Mouse (Mus musculus) neural tube, embryonic 13.5 days (tissue): Measurements from ENCODE around the gene Fam171a2. TPM values are rescaled to one million over a fixed set of nuclear protein-coding genes. Genes with fewer than 3 reads are reported as not detected.
"Not testable (repeated sequence)": the region's sequence is repeated elsewhere in the genome, so short reads cannot be mapped to it uniquely, and the experiment has no call there.

Experiments used
- ATAC-seq: fragments of 200-750 bp; cut with Nextera tagmentation; 2 replicates; pipeline ENCODE4 v1.8.0; 2017; ENCODE audit warnings: low read depth, mild to moderate bottlenecking, moderate TSS enrichment, moderate library complexity
- H3K27ac ChIP-seq: fragments of 300-500 bp; sonication (generic); replicated peaks from 2 replicates; pipeline ENCODE4 v1.5.1; 2015; ENCODE audit warnings: moderate library complexity, mild to moderate bottlenecking, inconsistent platforms
- H3K27me3 ChIP-seq: fragments of 300-500 bp; sonication (generic); 2 replicates; pipeline ENCODE4 v1.6.1; 2015; ENCODE audit warnings: mild to moderate bottlenecking, inconsistent platforms
- H3K36me3 ChIP-seq: fragments of 300-500 bp; sonication (generic); 2 replicates; pipeline ENCODE4 v1.6.1; 2015; ENCODE audit warnings: mild to moderate bottlenecking, inconsistent platforms
- H3K4me1 ChIP-seq: fragments of 300-500 bp; sonication (generic); replicated peaks from 2 replicates; pipeline ENCODE4 v1.6.1; 2015; ENCODE audit warnings: inconsistent platforms
- H3K4me2 ChIP-seq: fragments of 300-500 bp; sonication (generic); 2 replicates; pipeline ENCODE4 v1.6.1; 2015; ENCODE audit warnings: inconsistent platforms, mild to moderate bottlenecking, moderate library complexity
- H3K4me3 ChIP-seq: fragments of 300-500 bp; sonication (generic); 2 replicates; pipeline ENCODE4 v1.5.1; 2015; ENCODE audit warnings: mild to moderate bottlenecking, inconsistent platforms
- H3K9ac ChIP-seq: fragments of 300-500 bp; sonication (generic); 2 replicates; pipeline ENCODE4 v1.6.1; 2015; ENCODE audit warnings: moderate library complexity, mild to moderate bottlenecking, inconsistent platforms
- H3K9me3 ChIP-seq: fragments of 300-500 bp; sonication (generic); 2 replicates; pipeline ENCODE4 v1.6.1; 2016; ENCODE audit warnings: inconsistent platforms
- WGBS: fragments of 180-500 bp; shearing (Covaris S2); methylation state at CpG from one replicate; pipeline ENCODE4 v1.1.7; 2015; 5-methylcytosine and 5-hydroxymethylcytosine counted together
- polyA plus RNA-seq: library from polyadenylated mRNA; unstranded; fragments of >200 nt; fragmentation: Nextera tagmentation; extraction: Ambion mirVana; gene quantifications from 2 replicates; pipeline ENCODE4 v1.2.1, GENCODE M21; 2015

Gene Fam171a2
- polyA plus RNA-seq, 1 experiment from 2014 or later, result 21.6 TPM

GRCm38 (mm10) chr11:102411704-102412103 is 35.8 kb downstream of the Fam171a2 start:
- WGBS, result 9% methylated on average over 11 of the region's 11 CpGs

DNA sequence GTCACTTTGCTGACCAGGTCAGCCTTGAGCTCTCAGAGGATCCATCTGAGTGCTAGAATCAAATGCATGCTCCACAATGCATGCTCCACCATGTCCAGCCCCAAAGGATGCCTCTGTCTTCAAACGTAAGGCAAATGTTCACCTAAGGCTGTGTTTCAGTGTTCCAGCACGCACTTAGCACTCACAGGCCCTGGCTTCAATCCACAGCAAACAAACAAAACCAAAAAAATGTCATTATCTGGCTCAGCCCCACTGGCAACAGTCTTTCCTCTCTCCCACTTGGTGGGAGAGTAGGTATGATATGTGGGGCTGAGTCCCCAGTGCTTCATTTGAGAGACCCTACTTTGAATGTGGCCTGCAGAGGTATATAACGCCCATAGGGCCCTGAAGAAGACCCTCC is 36.4 kb downstream of the Fam171a2 start:
- peaks cover 26% of the 10 kb centered on the region for H3K4me1 ChIP-seq
- no peak overlapping the region for H3K9ac ChIP-seq
- H3K4me3 ChIP-seq, result no peak overlapping the region
- H3K27me3 ChIP-seq, result no peaks in the 10 kb centered on the region
- no peaks in the 10 kb centered on the region for H3K36me3 ChIP-seq
- no peak for ATAC-seq
- no peaks in the 10 kb centered on the region for H3K9me3 ChIP-seq
- H3K4me2 ChIP-seq, result no peak overlapping the region
- WGBS, result 84% methylated on average over 3 of the region's 3 CpGs
- no peak overlapping the region for H3K27ac ChIP-seq

More at GRCm38 (mm10) chr11:102411704-102412103, 35.8 kb downstream of the Fam171a2 start:
- Histone ChIP-seq H3K27me3 (no peaks in the 10 kb centered on the region), H3K4me2 (no peak overlapping the region), H3K9me3 (no peaks in the 10 kb centered on the region), H3K9ac (no peak overlapping the region), H3K4me3 (no peak overlapping the region), H3K36me3 (no peaks in the 10 kb centered on the region), H3K4me1 (peaks cover 20% of the 10 kb centered on the region), H3K27ac (no peak overlapping the region)
- ATAC-seq, result no peak

GRCm38 (mm10) chr11:102410345-102410744 is 37.1 kb downstream of the Fam171a2 start:
- 95% methylated on average over 3 of the region's 3 CpGs for WGBS
- peaks cover 33% of the 10 kb centered on the region for H3K4me1 ChIP-seq
- H3K4me2 ChIP-seq, ATAC-seq, H3K36me3 ChIP-seq, H3K27ac ChIP-seq, H3K9ac ChIP-seq, H3K4me3 ChIP-seq, H3K27me3 ChIP-seq, H3K9me3 ChIP-seq: not testable (repeated sequence)

GRCm38 (mm10) chr11:102409795-102410330 is 37.6 kb downstream of the Fam171a2 start:
- H3K4me1 ChIP-seq, result peaks cover 38% of the 10 kb centered on the region
- no peaks in the 10 kb centered on the region for H3K9me3 ChIP-seq
- WGBS, result 91% methylated on average over 3 of the region's 3 CpGs
- no peak overlapping the region for H3K4me3 ChIP-seq
- ATAC-seq, result no peak
- H3K9ac ChIP-seq, result no peak overlapping the region
- H3K27ac ChIP-seq, result no peak overlapping the region
- no peaks in the 10 kb centered on the region for H3K27me3 ChIP-seq
- no peak overlapping the region for H3K4me2 ChIP-seq
- peaks cover under 1% of the 10 kb centered on the region; the same call in 1 of the 2 replicates for H3K36me3 ChIP-seq

- Histone ChIP-seq H3K27ac (peak overlapping the region; percentile 70), H3K9me3 (no peaks in the 10 kb centered on the region), H3K4me2 (peak overlapping the region; percentile 95), H3K9ac (0 out of 2 replicates have a peak overlapping the region, but pooled peaks have one; percentile 38), H3K4me3 (peak overlapping the region; percentile 85), H3K4me1 (peaks cover 45% of the 10 kb centered on the region), H3K27me3 (no peaks in the 10 kb centered on the region), H3K36me3 (peaks cover 8% of the 10 kb centered on the region)
- no peak for ATAC-seq
- 40% methylated on average over 15 of the region's 15 CpGs for WGBS
Measured at GRCm38 (mm10) chr11:102408888-102409794, 38.3 kb downstream of the Fam171a2 start.

DNA sequence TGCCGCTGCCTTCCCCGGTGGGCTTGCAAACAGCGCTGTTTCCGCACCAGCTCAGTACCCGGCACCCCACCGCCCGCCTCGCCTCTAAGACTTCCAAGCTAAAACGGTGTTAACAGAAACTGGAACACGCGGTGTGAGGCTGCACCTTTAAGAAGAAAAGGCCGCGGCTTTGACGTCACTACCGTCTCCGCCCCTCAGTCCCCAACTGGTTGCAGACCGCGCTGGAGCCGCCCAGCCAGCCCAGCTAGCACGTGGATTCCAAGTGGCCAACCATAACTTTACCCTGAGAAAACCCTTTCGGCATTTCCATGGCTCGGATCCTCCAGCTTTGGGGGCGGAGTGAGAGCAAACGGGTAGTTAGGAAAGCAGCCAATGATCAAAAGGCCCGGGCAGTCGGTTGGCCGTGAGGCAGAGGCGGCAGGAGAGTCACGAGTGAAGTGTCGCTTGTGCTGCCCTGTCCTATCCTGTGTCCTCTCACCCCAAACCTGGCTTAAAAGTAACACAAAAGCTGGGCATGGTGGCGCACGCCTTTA is 39.1 kb downstream of the Fam171a2 start:
- Histone ChIP-seq H3K36me3 (peaks cover 15% of the 10 kb centered on the region), H3K4me3 (peak overlapping the region; percentile 85), H3K27ac (peak overlapping the region; percentile 83), H3K9me3 (no peaks in the 10 kb centered on the region), H3K4me1 (peaks cover 46% of the 10 kb centered on the region), H3K9ac (peak overlapping the region; percentile 91), H3K4me2 (peak overlapping the region; percentile 95), H3K27me3 (no peaks in the 10 kb centered on the region)
- WGBS, result under 1% methylated on average over 32 of the region's 32 CpGs
- ATAC-seq, result peak; percentile 92

GRCm38 (mm10) chr11:102407834-102408215 is 39.7 kb downstream of the Fam171a2 start, which contains the start of gene Slc25a39:
Gene Slc25a39 (minus strand): TSS chr11:102407946.
- Histone ChIP-seq H3K4me2 (peak within 1 kb of the TSS; percentile 95), H3K9me3 (no peaks in the 10 kb centered on the region), H3K4me1 (peaks cover 46% of the 10 kb centered on the region), H3K9ac (peak within 1 kb of the TSS; percentile 91), H3K36me3 (peaks cover 21% of the 10 kb centered on the region), H3K27ac (peak within 1 kb of the TSS; percentile 90), H3K27me3 (no peaks in the 10 kb centered on the region), H3K4me3 (peak within 1 kb of the TSS; percentile 85)
- ATAC-seq, result no peak
- 2% methylated on average over 19 of the region's 19 CpGs for WGBS

- peak overlapping the region; percentile 95 for H3K4me2 ChIP-seq
- WGBS, result under 1% methylated on average over 85 of the region's 85 CpGs
- no peaks in the 10 kb centered on the region for H3K9me3 ChIP-seq
- peaks cover 51% of the 10 kb centered on the region for H3K4me1 ChIP-seq
- peaks cover 28% of the 10 kb centered on the region for H3K36me3 ChIP-seq
- peak overlapping the region; percentile 85 for H3K4me3 ChIP-seq
- peak overlapping the region; percentile 90 for H3K27ac ChIP-seq
- H3K27me3 ChIP-seq, result no peaks in the 10 kb centered on the region
- H3K9ac ChIP-seq, result peak overlapping the region; percentile 91
- peak; percentile 56 for ATAC-seq
Measured at GRCm38 (mm10) chr11:102406900-102407833, 40.3 kb downstream of the Fam171a2 start.

DNA sequence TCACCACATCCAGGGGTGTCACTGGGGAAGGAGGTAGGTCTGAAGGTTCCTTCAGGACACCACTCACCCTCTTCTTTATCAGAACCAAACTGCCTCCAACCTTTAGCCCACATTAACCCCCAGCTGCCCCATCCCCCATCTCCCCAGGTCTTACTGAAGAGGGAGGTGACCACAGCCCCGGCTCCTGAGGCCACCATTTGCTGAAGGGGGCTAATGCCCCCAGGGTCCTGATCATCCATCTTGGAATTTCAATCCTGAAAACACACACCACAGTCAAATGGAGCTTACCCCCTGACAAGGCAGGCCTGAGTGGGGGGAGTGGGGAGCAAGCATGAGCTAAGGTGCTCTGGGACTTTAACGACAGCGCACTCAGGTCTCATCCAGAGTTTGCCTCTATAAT is 41.1 kb downstream of the Fam171a2 start:
- 9% methylated on average over 3 of the region's 3 CpGs for WGBS
- H3K4me3 ChIP-seq, result peak overlapping the region; percentile 85
- H3K27ac ChIP-seq, result peak overlapping the region; percentile 90
- H3K4me1 ChIP-seq, result peaks cover 57% of the 10 kb centered on the region
- H3K27me3 ChIP-seq, result no peaks in the 10 kb centered on the region
- H3K9me3 ChIP-seq, result no peaks in the 10 kb centered on the region
- no peak for ATAC-seq
- H3K4me2 ChIP-seq, result peak overlapping the region; percentile 95
- peak overlapping the region; percentile 91 for H3K9ac ChIP-seq
- peaks cover 35% of the 10 kb centered on the region for H3K36me3 ChIP-seq

DNA sequence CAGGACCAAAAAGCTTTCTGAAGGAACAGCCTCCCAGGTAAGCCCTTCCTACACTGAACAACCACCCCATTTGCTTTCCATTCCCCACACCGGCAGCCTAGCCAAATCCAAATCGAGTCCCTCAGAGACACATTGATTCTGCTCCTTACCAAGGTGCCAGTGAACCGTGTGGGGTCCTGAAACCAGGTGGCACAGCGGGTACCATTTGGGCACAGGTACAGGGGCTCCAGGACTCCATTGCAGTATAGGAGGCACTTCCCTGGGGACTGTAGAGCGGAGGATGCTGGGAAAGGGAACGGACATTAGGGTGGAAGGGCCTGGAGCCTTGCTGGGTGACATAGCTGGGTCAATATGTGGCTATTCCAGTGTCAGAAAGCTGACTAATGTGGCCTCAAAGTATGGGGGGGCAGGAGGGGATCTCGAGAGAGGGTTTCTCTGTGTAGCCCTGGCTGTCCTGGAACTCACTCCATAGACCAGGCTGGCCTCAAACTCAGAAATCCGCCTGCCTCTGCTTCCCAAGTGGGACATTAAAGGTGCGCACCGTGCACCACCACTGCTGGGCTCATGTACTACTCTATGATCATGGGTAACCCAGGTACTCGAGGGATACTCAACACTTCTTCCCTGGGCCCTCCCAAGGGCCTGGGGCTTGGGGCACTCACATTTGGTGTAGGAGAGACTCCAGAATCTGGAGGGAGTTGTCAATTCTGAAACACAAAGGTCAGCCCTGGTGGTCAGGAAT is 41.8 kb downstream of the Fam171a2 start:
- Histone ChIP-seq H3K36me3 (peaks cover 42% of the 10 kb centered on the region), H3K27ac (no peak overlapping the region), H3K9me3 (no peaks in the 10 kb centered on the region), H3K27me3 (peaks cover 3% of the 10 kb centered on the region; the same call in 1 of the 2 replicates), H3K9ac (peak overlapping the region; percentile 91), H3K4me3 (peak overlapping the region; percentile 85), H3K4me2 (peak overlapping the region; percentile 95), H3K4me1 (peaks cover 61% of the 10 kb centered on the region)
- 86% methylated on average over 11 of the region's 11 CpGs for WGBS
- no peak for ATAC-seq
